Mouse (Mus musculus) heart, postnatal 0 days (tissue): ENCODE data around the gene Prkar1b. TPM values are rescaled to one million over a fixed set of nuclear protein-coding genes. Genes with fewer than 3 reads are reported as not detected.

Experiments used
- ATAC-seq: fragments of 200-750 bp; cut with Nextera tagmentation; 2 replicates; pipeline ENCODE4 v1.8.0; 2017; ENCODE audit warnings: low read depth, moderate number of reproducible peaks, moderate library complexity; ENCODE audit not compliant: insufficient read depth
- DNase-seq: peaks from one replicate; pipeline ENCODE4 v3.0.0-alpha.2; 2016; ENCODE audit warnings: low spot score
- H3K27ac ChIP-seq: fragments of 300-500 bp; sonication (generic); 2 replicates; pipeline ENCODE4 v1.5.1; 2014; ENCODE audit warnings: low read depth, mild to moderate bottlenecking
- H3K27me3 ChIP-seq: fragments of 300-500 bp; sonication (generic); 2 replicates; pipeline ENCODE4 v1.6.1; 2014; ENCODE audit warnings: low read length, mixed read lengths; ENCODE audit not compliant: control insufficient read depth, insufficient read depth
- H3K36me3 ChIP-seq: fragments of 300-500 bp; sonication (generic); replicated peaks from 2 replicates; pipeline ENCODE4 v1.6.1; 2014; ENCODE audit warnings: low read length, mixed read lengths; ENCODE audit not compliant: control insufficient read depth, insufficient read depth
- H3K4me1 ChIP-seq: fragments of 300-500 bp; sonication (generic); 2 replicates; pipeline ENCODE4 v1.6.1; 2014; ENCODE audit warnings: antibody characterized with exemption; ENCODE audit not compliant: control insufficient read depth, insufficient read depth
- H3K4me2 ChIP-seq: fragments of 300-500 bp; sonication (generic); 2 replicates; pipeline ENCODE4 v1.6.1; 2014; ENCODE audit warnings: low read depth, mild to moderate bottlenecking, low read length, moderate library complexity
- H3K4me3 ChIP-seq: fragments of 300-500 bp; sonication (generic); 2 replicates; pipeline ENCODE4 v1.5.1; 2014; ENCODE audit warnings: low read depth, low read length
- H3K9ac ChIP-seq: fragments of 300-500 bp; sonication (generic); replicated peaks from 2 replicates; pipeline ENCODE4 v1.6.1; 2014; ENCODE audit warnings: low read depth, low read length, mixed read lengths
- H3K9me3 ChIP-seq: fragments of 300-500 bp; sonication (generic); replicated peaks from 2 replicates; pipeline ENCODE4 v1.6.1; 2016; ENCODE audit warnings: low read length; ENCODE audit not compliant: control insufficient read depth
- CTCF ChIP-seq: IDR thresholded peaks from 2 replicates; pipeline ENCODE4 v1.5.1; 2016; ENCODE audit warnings: antibody characterized with exemption, control low read depth, low read depth
- EP300 ChIP-seq: IDR thresholded peaks from 2 replicates; pipeline ENCODE4 v1.6.1; 2016; ENCODE audit warnings: antibody characterized with exemption, low read depth
- WGBS: fragments of 180-500 bp; shearing (Covaris S2); extraction: QIAGEN DNeasy Blood & Tissue Kit; methylation state at CpG from one replicate; pipeline ENCODE4 v1.1.7; 2014; 5-methylcytosine and 5-hydroxymethylcytosine counted together
- polyA plus RNA-seq: library from polyadenylated mRNA; unstranded; fragments of >200 nt; fragmentation: Nextera tagmentation; extraction: Ambion mirVana; gene quantifications from 2 replicates; pipeline ENCODE4 v1.2.1, GENCODE M21; 2015
- total RNA-seq: library from RNA; depleted of rRNA; stranded (reverse); fragments of >200 nt; gene quantifications from 2 replicates; pipeline ENCODE4 v1.2.3, GENCODE M21; 2014; ENCODE audit warnings: low replicate concordance

The Prkar1b gene
- total and polyA plus RNA-seq, 2 experiments from 2014 or later = 2.3 to 4.4 TPM

DNA sequence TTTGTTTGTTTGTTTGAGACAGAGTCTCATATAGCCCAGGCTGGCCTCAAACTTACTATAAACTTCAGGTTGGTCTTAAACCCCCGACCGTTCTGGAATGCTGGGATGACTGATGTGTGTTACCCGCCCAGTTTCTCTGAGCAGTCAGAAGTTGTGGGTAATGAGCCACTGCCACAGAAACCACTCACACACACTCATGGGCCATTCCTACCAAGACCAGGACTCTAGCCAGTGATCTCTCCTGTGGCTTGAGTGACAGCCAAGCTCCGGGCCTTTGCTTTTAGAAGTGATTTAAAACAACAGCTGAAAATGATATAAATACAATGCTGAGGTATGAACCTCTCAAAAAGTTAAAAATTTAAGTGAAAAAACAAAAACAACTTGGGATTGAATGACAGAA is 34.9 kb downstream of the Prkar1b start:
- H3K9ac ChIP-seq = no peak overlapping the region
- no peak overlapping the region for H3K4me2 ChIP-seq
- H3K36me3 ChIP-seq = no peaks in the 10 kb centered on the region
- H3K4me3 ChIP-seq = no peak overlapping the region
- TF ChIP-seq CTCF = no peak
- no peak for TF ChIP-seq EP300
- no peaks in the 10 kb centered on the region for H3K9me3 ChIP-seq
- 79% methylated on average over 4 of the region's 4 CpGs for WGBS
- no peak for ATAC-seq
- H3K27ac ChIP-seq = no peak overlapping the region
- H3K27me3 ChIP-seq = no peaks in the 10 kb centered on the region
- DNase-seq = no peak
- H3K4me1 ChIP-seq = no peaks in the 10 kb centered on the region

DNA sequence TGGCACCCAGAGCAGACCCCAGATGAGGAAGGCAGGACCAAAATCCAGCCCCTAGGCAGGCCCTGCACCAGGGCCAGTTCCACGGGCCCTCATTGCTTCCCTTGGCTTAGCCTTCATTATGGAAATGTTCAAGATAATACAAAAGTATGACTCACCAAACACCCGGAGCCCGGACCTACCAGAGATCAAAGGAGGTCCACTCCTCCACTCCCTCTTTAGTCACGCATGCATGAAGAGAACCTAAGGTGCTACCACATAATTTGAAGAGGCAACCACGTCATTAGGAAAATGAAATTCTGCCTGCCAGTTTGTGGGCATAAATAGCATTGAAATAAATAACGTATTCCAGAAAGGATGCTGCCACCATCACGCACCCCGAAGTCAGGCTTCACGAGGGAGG is 37.4 kb downstream of the Prkar1b start:
- 65% methylated on average over 9 of the region's 9 CpGs for WGBS
- Histone ChIP-seq H3K27ac (no peak overlapping the region), H3K36me3 (no peaks in the 10 kb centered on the region), H3K27me3 (no peaks in the 10 kb centered on the region), H3K9me3 (no peaks in the 10 kb centered on the region), H3K4me3 (no peak overlapping the region), H3K4me1 (no peaks in the 10 kb centered on the region), H3K4me2 (no peak overlapping the region), H3K9ac (no peak overlapping the region)
- DNase-seq (no peak), ATAC-seq (no peak)
- TF ChIP-seq CTCF (no peak), EP300 (no peak)

- DNase-seq = no peak
- H3K4me1 ChIP-seq = no peaks in the 10 kb centered on the region
- H3K27ac ChIP-seq = no peak overlapping the region
- no peaks in the 10 kb centered on the region for H3K36me3 ChIP-seq
- no peak for TF ChIP-seq CTCF
- TF ChIP-seq EP300 = no peak
- H3K27me3 ChIP-seq = no peaks in the 10 kb centered on the region
- ATAC-seq = no peak
- no peaks in the 10 kb centered on the region for H3K9me3 ChIP-seq
- no peak overlapping the region for H3K4me3 ChIP-seq
- WGBS = 72% methylated on average over 9 of the region's 9 CpGs
- H3K9ac ChIP-seq = no peak overlapping the region
- H3K4me2 ChIP-seq = no peak overlapping the region
Measured at GRCm38 (mm10) chr5:139111991-139112390, 37.8 kb downstream of the Prkar1b start.

DNA sequence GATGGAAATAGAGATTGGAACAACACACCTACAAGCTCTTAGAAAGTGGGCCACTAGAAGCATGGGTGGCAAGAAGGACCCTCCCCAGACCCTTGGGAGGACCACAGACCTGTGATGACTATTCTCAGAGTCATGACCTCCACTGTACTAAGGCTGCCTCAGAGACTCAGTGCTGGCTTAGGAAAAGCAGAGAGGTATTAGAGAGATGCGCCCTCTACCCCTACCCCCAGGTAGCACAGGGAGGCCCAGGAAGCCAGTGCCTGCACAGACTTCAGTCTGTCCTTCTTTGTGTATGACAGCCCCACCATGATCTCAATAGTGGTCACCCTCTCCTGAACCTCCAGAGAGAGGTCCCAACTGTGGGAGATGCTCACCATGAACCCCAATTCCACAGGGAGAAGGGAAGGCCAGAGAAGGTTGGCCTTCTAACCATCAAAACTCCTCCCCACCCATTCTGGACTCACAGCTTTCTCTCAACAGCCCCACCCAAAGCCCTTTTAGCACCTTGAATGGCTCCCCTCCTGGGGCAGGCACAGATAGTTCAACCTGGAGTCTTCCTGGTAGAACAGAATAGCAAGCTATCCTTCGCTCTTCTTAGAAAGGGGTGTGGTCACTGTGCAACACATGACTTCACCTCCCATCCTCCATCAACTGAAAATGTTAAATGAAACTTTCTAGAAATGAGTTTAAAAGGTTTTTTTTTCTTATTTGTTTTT is 39.5 kb downstream of the Prkar1b start:
- H3K9ac ChIP-seq = no peak overlapping the region
- no peak overlapping the region for H3K4me3 ChIP-seq
- ATAC-seq = no peak
- no peaks in the 10 kb centered on the region for H3K36me3 ChIP-seq
- H3K4me1 ChIP-seq = no peaks in the 10 kb centered on the region
- DNase-seq = no peak
- no peaks in the 10 kb centered on the region for H3K9me3 ChIP-seq
- 84% methylated on average over 2 of the region's 2 CpGs for WGBS
- no peaks in the 10 kb centered on the region for H3K27me3 ChIP-seq
- TF ChIP-seq EP300 (no peak), CTCF (no peak)
- no peak overlapping the region for H3K4me2 ChIP-seq
- no peak overlapping the region for H3K27ac ChIP-seq

DNA sequence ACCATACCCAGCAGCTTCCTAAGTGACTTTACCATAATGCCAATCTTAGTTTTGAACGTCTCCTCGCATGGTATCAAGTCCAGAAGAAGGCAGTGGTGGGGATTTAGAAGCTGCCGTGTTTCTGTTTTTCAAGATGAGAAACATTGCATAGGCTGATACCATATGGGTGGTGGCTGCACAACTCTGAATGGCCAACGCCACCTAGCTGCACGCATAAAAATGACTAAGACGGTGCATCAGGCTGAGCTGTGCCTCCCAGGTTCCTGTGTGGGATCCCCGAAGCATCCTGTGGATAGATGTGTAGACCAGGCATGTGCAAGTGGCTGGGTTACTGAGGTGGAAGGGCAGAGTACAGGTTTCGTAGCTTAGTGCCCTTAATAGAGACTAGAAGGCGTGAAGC is 42.0 kb downstream of the Prkar1b start:
- Histone ChIP-seq H3K4me3 (no peak overlapping the region), H3K4me2 (no peak overlapping the region), H3K36me3 (no peaks in the 10 kb centered on the region), H3K4me1 (no peaks in the 10 kb centered on the region), H3K9ac (no peak overlapping the region), H3K27me3 (no peaks in the 10 kb centered on the region), H3K9me3 (no peaks in the 10 kb centered on the region), H3K27ac (no peak overlapping the region)
- no peak for TF ChIP-seq EP300
- TF ChIP-seq CTCF = peak; percentile 64
- no peak for ATAC-seq
- 64% methylated on average over 9 of the region's 9 CpGs for WGBS
- no peak for DNase-seq

DNA sequence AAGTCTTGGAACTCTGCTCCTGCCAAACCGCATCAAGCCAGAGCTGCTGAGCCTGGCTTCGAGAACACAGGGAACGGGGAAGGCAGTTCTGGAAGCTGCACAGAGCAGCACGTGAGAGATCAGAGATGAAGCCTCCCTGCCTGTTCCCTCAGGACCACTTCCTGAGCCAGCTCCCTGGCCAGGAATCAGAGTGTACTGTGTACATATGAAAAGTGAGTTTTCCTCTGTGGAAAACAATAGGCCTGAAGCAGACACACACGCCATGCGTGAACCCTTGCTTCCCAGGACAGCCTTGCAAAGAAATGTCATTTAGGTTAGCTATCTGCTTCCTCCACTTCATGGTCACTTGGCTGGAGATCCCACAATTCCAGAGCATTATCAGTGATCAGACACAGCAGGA is 48.0 kb downstream of the Prkar1b start:
- no peak overlapping the region for H3K27ac ChIP-seq
- no peaks in the 10 kb centered on the region; the same call in 1 of the 2 replicates for H3K9me3 ChIP-seq
- no peak overlapping the region for H3K4me3 ChIP-seq
- H3K4me2 ChIP-seq = no peak overlapping the region
- 23% methylated on average over 6 of the region's 6 CpGs for WGBS
- no peaks in the 10 kb centered on the region for H3K36me3 ChIP-seq
- H3K4me1 ChIP-seq = peaks cover 29% of the 10 kb centered on the region
- H3K27me3 ChIP-seq = no peaks in the 10 kb centered on the region
- peak; percentile 26 for DNase-seq
- no peak overlapping the region for H3K9ac ChIP-seq
- TF ChIP-seq CTCF (no peak), EP300 (no peak)
- no peak for ATAC-seq
